Comparison of ENCODE assay signal across 19 mouse cellular contexts in genomic region chr9:25539461-25539860, GRCm38 (mm10). TPM values are rescaled to one million over a fixed set of nuclear protein-coding genes. Genes with fewer than 3 reads are reported as not detected.
DNase-seq lines count a peak whose midpoint lies in the region; ATAC-seq lines count a peak whose summit lies in the region.
"Had no signal": no experiment of that assay in that cellular context is flagged by ENCODE, and none has a peak within 500 bp of the region (broad histone marks: within the 10 kb centered on the region; RNA-seq: fewer than 3 reads in every experiment).

No protein-coding gene starts in this region.

- no peaks in the 10 kb centered on the region for H3K4me1 ChIP-seq in embryonic facial prominence, embryonic 10.5 days
- H3K4me1 ChIP-seq: embryonic facial prominence, embryonic 12.5 days; forebrain, embryonic 15.5 days; intestine, embryonic 15.5 days had no signal

- H3K27me3 ChIP-seq in embryonic facial prominence, embryonic 10.5 days (replicated peaks; ENCODE audit: low read depth, poor library complexity, severe bottlenecking), result no peaks in the 10 kb centered on the region
- H3K27me3 ChIP-seq: embryonic facial prominence, embryonic 12.5 days; forebrain, embryonic 15.5 days; heart, embryonic 13.5 days; intestine, embryonic 15.5 days had no signal

- H3K27ac ChIP-seq in embryonic facial prominence, embryonic 10.5 days (replicated peaks), result no peak overlapping the region
- H3K27ac ChIP-seq: embryonic facial prominence, embryonic 12.5 days; forebrain, embryonic 15.5 days; heart, embryonic 13.5 days; hindbrain, embryonic 14.5 days; intestine, embryonic 15.5 days had no signal

- DNase-seq in lung, postnatal 25 days (ENCODE audit: low spot score), result peak; percentile 25
- DNase-seq in lung, postnatal 4 days, result no peak
- DNase-seq in adipocyte (ENCODE audit: low spot score), result peak; percentile 39
- DNase-seq in embryonic facial prominence, embryonic 10.5 days (ENCODE audit: low spot score), result no peak
- no peak for DNase-seq in B cell, adult 2 months
- DNase-seq: adrenal gland, postnatal 14 days; cerebellum, adult 18-20 months; cerebellum, adult 9-11 months; cerebellum, postnatal 36 days; embryo, embryonic 11 days; gastrocnemius, postnatal 10 days; heart, postnatal 4 days had no signal

- WGBS in embryonic facial prominence, embryonic 10.5 days, result 90% methylated on average over 2 of the region's 2 CpGs

- peak; percentile 80 for ATAC-seq in common myeloid progenitor, adult 5-6 weeks (replicated peaks; ENCODE audit: low read depth, poor library complexity, severe bottlenecking)
- 0 out of 2 replicates have a peak, but pooled peaks have one; percentile 44 for ATAC-seq in megakaryocyte-erythroid progenitor cell, adult 5-6 weeks (replicated peaks; ENCODE audit: low FRiP score, low TSS enrichment, poor library complexity, severe bottlenecking)
- ATAC-seq: forebrain, embryonic 15.5 days; intestine, embryonic 15.5 days had no signal

- H3K9me3 ChIP-seq in embryonic facial prominence, embryonic 10.5 days, result no peaks in the 10 kb centered on the region
- H3K9me3 ChIP-seq: embryonic facial prominence, embryonic 12.5 days; forebrain, embryonic 15.5 days; heart, embryonic 13.5 days; intestine, embryonic 15.5 days had no signal

- no peak overlapping the region for H3K4me3 ChIP-seq in embryonic facial prominence, embryonic 10.5 days
- H3K4me3 ChIP-seq: embryonic facial prominence, embryonic 12.5 days; forebrain, embryonic 15.5 days; heart, embryonic 13.5 days; intestine, embryonic 15.5 days had no signal

- no peaks in the 10 kb centered on the region for H3K36me3 ChIP-seq in embryonic facial prominence, embryonic 10.5 days (replicated peaks)
- H3K36me3 ChIP-seq: embryonic facial prominence, embryonic 12.5 days; forebrain, embryonic 15.5 days; heart, embryonic 13.5 days; intestine, embryonic 15.5 days had no signal

RNA-seq across cellular contexts. Expression of gene Eepd1, which starts 58.1 kb away (rescaled TPM):
- total RNA-seq in common myeloid progenitor, adult 5-6 weeks (2017), result 3.9 and 4.7 TPM in 2 replicates
- total RNA-seq in megakaryocyte-erythroid progenitor cell, adult 5-6 weeks (2014; fragmentation: Nextera tagmentation), result 1.2 and 2.1 TPM in 2 replicates
- 0.61 and 2.8 TPM in 2 replicates for total RNA-seq in megakaryocyte-erythroid progenitor cell, adult 5-6 weeks (2017)
- polyA plus RNA-seq in embryonic facial prominence, embryonic 10.5 days (2016; fragmentation: Nextera tagmentation; extraction: Ambion mirVana), result 19.4 and 20.1 TPM in 2 replicates

Comparison
In these comparisons a context has a peak if more than half of its experiments do, and no peak if none do; other contexts are left out.
1. DNase-seq: peak in lung, postnatal 25 days (single experiment) and adipocyte (single experiment); none in lung, postnatal 4 days (0 of 2), embryonic facial prominence, embryonic 10.5 days (single experiment) and B cell, adult 2 months (0 of 2).